Mouse (Mus musculus): Measurements from ENCODE around the gene Arid5b.

Gene Arid5b

GRCm38 (mm10) chr10:68236956-68237455 is 41.5 kb downstream of the Arid5b start:
- DNase-seq (ENCODE audit: low read depth): no peak

- no peak for DNase-seq (ENCODE audit: low read depth)
Observed at GRCm38 (mm10) chr10:68231385-68232182, 47.0 kb downstream of the Arid5b start.

- no peak for DNase-seq (ENCODE audit: low read depth)
Observed at GRCm38 (mm10) chr10:68230653-68231384, 47.7 kb downstream of the Arid5b start.

GRCm38 (mm10) chr10:68229640-68230565 is 48.6 kb downstream of the Arid5b start:
- no peak for DNase-seq (ENCODE audit: low read depth)

- DNase-seq (ENCODE audit: low read depth): peak; percentile 41
Observed at GRCm38 (mm10) chr10:68222676-68223075, 55.9 kb downstream of the Arid5b start.

GRCm38 (mm10) chr10:68222012-68222411 is 56.5 kb downstream of the Arid5b start:
- peak; percentile 75 for DNase-seq (ENCODE audit: low read depth)

- DNase-seq (ENCODE audit: low read depth): no peak
Observed at GRCm38 (mm10) chr10:68219327-68219726, 59.2 kb downstream of the Arid5b start.

GRCm38 (mm10) chr10:68218678-68219077 is 59.9 kb downstream of the Arid5b start:
- DNase-seq (ENCODE audit: low read depth): no peak

GRCm38 (mm10) chr10:68214809-68215468 is 63.6 kb downstream of the Arid5b start:
- DNase-seq (ENCODE audit: low read depth): no peak

GRCm38 (mm10) chr10:68212061-68212915 is 66.3 kb downstream of the Arid5b start:
- no peak for DNase-seq (ENCODE audit: low read depth)

- no peak for DNase-seq (ENCODE audit: low read depth)
Observed at GRCm38 (mm10) chr10:68211514-68211913, 67.0 kb downstream of the Arid5b start.

- no peak for DNase-seq (ENCODE audit: low read depth)
Observed at GRCm38 (mm10) chr10:68210025-68210642, 68.4 kb downstream of the Arid5b start.

GRCm38 (mm10) chr10:68208670-68209065 is 69.9 kb downstream of the Arid5b start:
- no peak for DNase-seq (ENCODE audit: low read depth)

GRCm38 (mm10) chr10:68207803-68208669 is 70.5 kb downstream of the Arid5b start:
- no peak for DNase-seq (ENCODE audit: low read depth)

GRCm38 (mm10) chr10:68204391-68204790 is 74.1 kb downstream of the Arid5b start:
- no peak for DNase-seq (ENCODE audit: low read depth)

- DNase-seq (ENCODE audit: low read depth): no peak
Observed at GRCm38 (mm10) chr10:68203860-68204259, 74.7 kb downstream of the Arid5b start.

- no peak for DNase-seq (ENCODE audit: low read depth)
Observed at GRCm38 (mm10) chr10:68203322-68203721, 75.2 kb downstream of the Arid5b start.

GRCm38 (mm10) chr10:68199440-68199839 is 79.1 kb downstream of the Arid5b start:
- no peak for DNase-seq (ENCODE audit: low read depth)

GRCm38 (mm10) chr10:68196324-68196723 is 82.2 kb downstream of the Arid5b start:
- DNase-seq (ENCODE audit: low read depth): no peak
